Mouse (Mus musculus): ENCODE data around the gene Lonp2. TPM values are rescaled to one million over a fixed set of nuclear protein-coding genes. Genes with fewer than 3 reads are reported as not detected.

Lonp2 gene
- polyA plus RNA-seq, 1 experiment = 27.8 TPM

DNA sequence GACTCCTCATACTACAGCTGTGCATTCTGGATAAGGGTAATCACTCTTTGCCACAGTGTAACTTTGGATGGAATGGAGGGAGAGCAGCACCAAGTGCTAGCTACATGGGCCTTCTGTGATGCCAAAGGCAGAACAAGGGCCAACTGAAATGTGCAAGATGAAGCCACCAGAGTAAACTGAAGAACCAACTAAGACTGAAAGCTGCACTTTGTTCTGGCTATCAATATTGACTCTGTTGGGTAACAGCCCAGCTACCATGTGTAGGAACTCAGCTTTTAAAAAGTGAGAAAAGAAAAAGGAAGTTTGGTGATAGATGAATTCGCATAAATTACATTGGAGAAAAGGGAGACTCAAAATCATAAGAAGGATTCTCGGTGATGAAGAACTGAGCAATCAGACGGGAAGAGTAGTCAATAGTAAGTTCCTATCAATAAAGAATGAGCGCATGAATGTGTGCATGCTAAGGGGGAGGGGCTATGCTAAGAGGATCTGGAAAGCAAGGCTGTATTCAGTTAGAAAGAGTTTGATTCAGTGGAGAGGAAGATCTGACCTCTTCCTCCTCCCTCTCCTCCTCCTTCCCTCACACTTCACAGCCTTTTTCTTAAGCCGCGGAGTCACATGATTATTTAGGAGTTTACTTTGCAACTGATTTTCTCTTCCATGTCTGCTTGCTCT is 8.6 kb upstream of the Lonp2 start:
- Histone ChIP-seq H3K4me3 (ENCODE audit: insufficient read depth, low read length) (no peak overlapping the region), H3K27ac (ENCODE audit: insufficient read depth, low read depth, low read length) (no peak overlapping the region), H3K4me1 (ENCODE audit: control insufficient read depth, insufficient read depth, low read length) (no peaks in the 10 kb centered on the region)
- TF ChIP-seq POLR2A (IDR thresholded peaks at IDR 0.05; ENCODE audit: borderline replicate concordance, low read depth, low read length) = no peak
- no peak for TF ChIP-seq CTCF (IDR thresholded peaks at IDR 0.05; ENCODE audit: low read depth, low read length)

DNA sequence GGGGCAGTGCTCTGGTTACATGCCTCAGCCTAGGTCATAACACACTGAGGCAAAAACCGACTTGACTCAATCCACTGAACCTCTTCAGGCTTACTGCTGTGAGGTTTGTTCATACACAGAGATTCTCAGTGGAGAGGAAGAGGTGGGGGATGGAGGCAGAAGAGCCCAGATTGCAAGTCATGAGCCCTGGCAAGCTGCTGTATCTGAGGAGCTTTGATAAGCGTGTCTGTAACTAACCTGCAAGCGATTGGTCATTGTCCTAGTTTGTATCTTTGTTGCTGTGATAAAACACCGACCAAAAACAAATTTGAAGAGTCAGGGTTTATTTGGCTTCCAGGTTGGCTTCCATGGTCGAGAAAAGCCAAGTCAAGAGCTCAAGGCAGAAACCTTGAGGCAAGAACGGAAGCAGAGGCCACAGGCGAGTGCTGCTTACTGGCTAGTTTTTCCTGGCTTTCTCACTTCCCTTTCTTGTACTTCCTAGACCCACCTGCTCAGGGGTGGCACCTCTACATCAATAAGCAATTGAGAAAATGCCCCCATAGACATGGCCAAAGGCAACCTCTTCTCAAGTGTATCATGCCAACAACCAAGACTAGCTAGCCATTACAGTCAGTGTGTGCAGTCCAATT is 6.0 kb upstream of the Lonp2 start:
- TF ChIP-seq CTCF (IDR thresholded peaks at IDR 0.05; ENCODE audit: low read depth, low read length) (no peak), POLR2A (IDR thresholded peaks at IDR 0.05; ENCODE audit: borderline replicate concordance, low read depth, low read length) (no peak)
- Histone ChIP-seq H3K27ac (ENCODE audit: insufficient read depth, low read depth, low read length) (no peak overlapping the region), H3K4me1 (ENCODE audit: control insufficient read depth, insufficient read depth, low read length) (peaks cover 2% of the 10 kb centered on the region; the same call in 1 of the 2 replicates), H3K4me3 (ENCODE audit: insufficient read depth, low read length) (no peak overlapping the region)

DNA sequence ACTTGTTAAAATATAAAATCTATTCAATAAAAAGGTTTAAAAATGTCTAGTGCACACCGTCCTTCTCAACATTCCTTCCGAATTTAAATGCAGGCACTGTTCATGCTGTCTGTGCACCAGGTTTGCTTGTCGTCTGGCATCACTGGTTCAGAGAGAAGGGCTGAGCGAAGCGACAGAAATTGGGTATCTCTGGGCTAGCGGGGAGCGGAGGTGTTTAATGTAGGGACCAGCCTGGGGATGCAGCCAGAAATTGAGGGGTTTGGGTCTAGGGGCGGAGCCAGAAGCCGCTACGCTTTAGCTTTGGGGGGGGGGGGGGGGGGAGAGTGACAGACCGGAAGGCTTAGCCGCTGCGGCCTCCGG is 312 bp upstream of the Lonp2 start:
- Histone ChIP-seq H3K4me3 (ENCODE audit: insufficient read depth, low read length) (peak overlapping the region; percentile 66), H3K27ac (ENCODE audit: insufficient read depth, low read depth, low read length) (peak overlapping the region; percentile 31), H3K4me1 (ENCODE audit: control insufficient read depth, insufficient read depth, low read length) (peaks cover 7% of the 10 kb centered on the region)
- TF ChIP-seq CTCF (IDR thresholded peaks at IDR 0.05; ENCODE audit: low read depth, low read length) = no peak
- TF ChIP-seq POLR2A (IDR thresholded peaks at IDR 0.05; ENCODE audit: borderline replicate concordance, low read depth, low read length) = no peak

- no peak for TF ChIP-seq POLR2A (IDR thresholded peaks at IDR 0.05; ENCODE audit: borderline replicate concordance, low read depth, low read length)
- TF ChIP-seq CTCF (IDR thresholded peaks at IDR 0.05; ENCODE audit: low read depth, low read length) = no peak
- Histone ChIP-seq H3K4me1 (ENCODE audit: control insufficient read depth, insufficient read depth, low read length) (peaks cover 7% of the 10 kb centered on the region), H3K27ac (ENCODE audit: insufficient read depth, low read depth, low read length) (no peak overlapping the region), H3K4me3 (ENCODE audit: insufficient read depth, low read length) (peak overlapping the region; percentile 88)
Observed at GRCm38 (mm10) chr8:86624915-86625314, 1.1 kb downstream of the Lonp2 start.

- Histone ChIP-seq H3K4me1 (ENCODE audit: control insufficient read depth, insufficient read depth, low read length) (peaks cover 7% of the 10 kb centered on the region), H3K4me3 (ENCODE audit: insufficient read depth, low read length) (no peak overlapping the region)
Observed at GRCm38 (mm10) chr8:86630212-86630611, 6.4 kb downstream of the Lonp2 start.

DNA sequence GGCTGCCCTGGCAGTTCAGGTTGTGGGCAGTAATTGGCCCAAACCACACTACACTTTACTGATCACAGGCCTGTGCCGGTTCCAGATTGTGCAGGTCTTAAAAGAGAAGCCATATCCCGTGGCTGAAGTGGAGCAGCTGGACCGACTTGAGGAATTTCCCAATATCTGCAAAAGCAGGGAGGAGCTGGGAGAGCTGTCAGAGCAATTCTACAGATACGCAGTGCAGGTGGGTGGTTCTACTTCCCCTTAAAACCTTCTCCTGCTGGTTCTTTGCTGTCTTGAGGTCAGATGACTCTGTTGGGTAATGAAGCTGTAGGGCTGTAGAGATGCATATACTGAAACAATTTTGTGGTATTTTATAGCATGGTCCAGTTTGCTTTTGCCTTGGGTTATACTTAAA is 7.6 kb downstream of the Lonp2 start:
- peaks cover 7% of the 10 kb centered on the region for H3K4me1 ChIP-seq (ENCODE audit: control insufficient read depth, insufficient read depth, low read length)
- TF ChIP-seq CTCF (IDR thresholded peaks at IDR 0.05; ENCODE audit: low read depth, low read length) (no peak), POLR2A (IDR thresholded peaks at IDR 0.05; ENCODE audit: borderline replicate concordance, low read depth, low read length) (no peak)
- H3K27ac ChIP-seq (ENCODE audit: insufficient read depth, low read depth, low read length) = no peak overlapping the region
- no peak overlapping the region for H3K4me3 ChIP-seq (ENCODE audit: insufficient read depth, low read length)

More at GRCm38 (mm10) chr8:86630212-86630611, 6.4 kb downstream of the Lonp2 start:
- TF ChIP-seq POLR2A (IDR thresholded peaks at IDR 0.05; ENCODE audit: borderline replicate concordance, low read depth, low read length) (no peak), CTCF (IDR thresholded peaks at IDR 0.05; ENCODE audit: low read depth, low read length) (no peak)
- no peak overlapping the region for H3K27ac ChIP-seq (ENCODE audit: insufficient read depth, low read depth, low read length)

- TF ChIP-seq POLR2A (IDR thresholded peaks at IDR 0.05; ENCODE audit: borderline replicate concordance, low read depth, low read length) = no peak
- TF ChIP-seq CTCF (IDR thresholded peaks at IDR 0.05; ENCODE audit: low read depth, low read length) = no peak
- H3K4me3 ChIP-seq (ENCODE audit: insufficient read depth, low read length) = no peak overlapping the region
Observed at GRCm38 (mm10) chr8:86637826-86638225, 14.0 kb downstream of the Lonp2 start.

GRCm38 (mm10) chr8:86638981-86639380 is 15.1 kb downstream of the Lonp2 start:
- Histone ChIP-seq H3K4me3 (ENCODE audit: insufficient read depth, low read length) (no peak overlapping the region), H3K27ac (ENCODE audit: insufficient read depth, low read depth, low read length) (no peak overlapping the region), H3K4me1 (ENCODE audit: control insufficient read depth, insufficient read depth, low read length) (no peaks in the 10 kb centered on the region)
- TF ChIP-seq POLR2A (IDR thresholded peaks at IDR 0.05; ENCODE audit: borderline replicate concordance, low read depth, low read length) = no peak
- TF ChIP-seq CTCF (IDR thresholded peaks at IDR 0.05; ENCODE audit: low read depth, low read length) = no peak

More at GRCm38 (mm10) chr8:86637826-86638225, 14.0 kb downstream of the Lonp2 start:
- H3K27ac ChIP-seq (ENCODE audit: insufficient read depth, low read depth, low read length) = no peak overlapping the region
- H3K4me1 ChIP-seq (ENCODE audit: control insufficient read depth, insufficient read depth, low read length) = no peaks in the 10 kb centered on the region

- no peak overlapping the region for H3K27ac ChIP-seq (ENCODE audit: insufficient read depth, low read depth, low read length)
- TF ChIP-seq POLR2A (IDR thresholded peaks at IDR 0.05; ENCODE audit: borderline replicate concordance, low read depth, low read length) (no peak), CTCF (IDR thresholded peaks at IDR 0.05; ENCODE audit: low read depth, low read length) (no peak)
- H3K4me3 ChIP-seq (ENCODE audit: insufficient read depth, low read length) = no peak overlapping the region
- H3K4me1 ChIP-seq (ENCODE audit: control insufficient read depth, insufficient read depth, low read length) = no peaks in the 10 kb centered on the region
Observed at GRCm38 (mm10) chr8:86642682-86643081, 18.8 kb downstream of the Lonp2 start.

DNA sequence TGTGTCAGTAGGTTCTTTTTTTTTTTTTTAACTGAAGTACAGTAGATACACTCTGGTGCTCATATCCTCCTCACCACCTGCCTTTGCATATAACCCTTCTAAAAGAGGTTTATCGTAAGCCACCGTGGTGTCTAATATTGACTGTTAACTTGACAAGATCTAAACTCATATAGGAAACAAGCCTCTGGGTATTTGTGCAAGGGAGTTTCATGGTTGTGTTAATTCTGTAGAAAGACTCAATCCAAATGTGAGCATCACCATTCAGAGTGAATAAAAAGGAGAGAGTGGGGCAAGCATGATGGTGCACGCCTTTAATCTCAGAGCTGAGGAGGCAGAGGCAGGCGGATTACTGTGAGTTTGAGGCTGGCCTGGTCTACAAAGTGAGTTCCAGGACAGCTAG is 20.8 kb downstream of the Lonp2 start:
- Histone ChIP-seq H3K27ac (ENCODE audit: insufficient read depth, low read depth, low read length) (no peak overlapping the region), H3K4me1 (ENCODE audit: control insufficient read depth, insufficient read depth, low read length) (no peaks in the 10 kb centered on the region), H3K4me3 (ENCODE audit: insufficient read depth, low read length) (no peak overlapping the region)
- TF ChIP-seq POLR2A (IDR thresholded peaks at IDR 0.05; ENCODE audit: borderline replicate concordance, low read depth, low read length) = no peak

Data from bone marrow macrophage, adult 2 months (primary cell).